Mouse (Mus musculus) kidney, adult 11 months (tissue): ENCODE results near the gene 1110051M20Rik.

Experiments used
- DNase-seq: peaks from one replicate; pipeline ENCODE4 v3.0.0; 2022

The 1110051M20Rik gene

DNA sequence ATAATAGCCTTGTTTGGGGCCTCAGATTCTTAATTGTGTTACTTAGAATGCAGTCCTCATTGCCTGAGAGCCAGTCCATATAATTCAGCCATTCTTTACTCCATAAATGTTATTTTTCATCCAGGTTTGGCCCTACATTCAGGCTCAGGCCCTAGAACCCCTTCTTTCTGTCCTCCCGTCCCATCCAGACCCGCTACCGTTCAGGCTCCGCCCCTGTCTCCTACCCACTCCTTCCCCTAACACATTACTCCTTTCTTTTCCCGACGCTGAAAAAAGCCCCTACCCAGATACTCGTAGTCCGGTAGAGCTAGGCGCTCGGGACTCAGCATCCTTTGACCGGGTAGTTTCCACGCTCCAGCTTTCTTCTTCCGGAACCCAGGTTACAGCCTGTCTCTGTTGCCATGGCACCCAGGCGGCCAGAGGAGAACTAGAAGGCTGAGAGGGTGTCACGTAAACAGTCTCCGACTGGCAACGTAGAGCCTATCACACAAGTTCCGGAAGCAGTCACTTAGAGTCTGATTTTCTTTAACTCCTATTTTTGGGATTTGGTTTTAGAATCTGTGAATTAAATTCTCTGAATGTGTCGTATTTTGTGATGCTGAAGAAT, at the start of gene 1110051M20Rik:
Gene 1110051M20Rik (minus strand): TSS at position 419 of the 607 bp plus-strand sequence.
- peak; percentile 85 for DNase-seq

GRCm38 (mm10) chr2:91493981-91494380, 49.5 kb upstream of the 1110051M20Rik start:
- no peak for DNase-seq

DNA sequence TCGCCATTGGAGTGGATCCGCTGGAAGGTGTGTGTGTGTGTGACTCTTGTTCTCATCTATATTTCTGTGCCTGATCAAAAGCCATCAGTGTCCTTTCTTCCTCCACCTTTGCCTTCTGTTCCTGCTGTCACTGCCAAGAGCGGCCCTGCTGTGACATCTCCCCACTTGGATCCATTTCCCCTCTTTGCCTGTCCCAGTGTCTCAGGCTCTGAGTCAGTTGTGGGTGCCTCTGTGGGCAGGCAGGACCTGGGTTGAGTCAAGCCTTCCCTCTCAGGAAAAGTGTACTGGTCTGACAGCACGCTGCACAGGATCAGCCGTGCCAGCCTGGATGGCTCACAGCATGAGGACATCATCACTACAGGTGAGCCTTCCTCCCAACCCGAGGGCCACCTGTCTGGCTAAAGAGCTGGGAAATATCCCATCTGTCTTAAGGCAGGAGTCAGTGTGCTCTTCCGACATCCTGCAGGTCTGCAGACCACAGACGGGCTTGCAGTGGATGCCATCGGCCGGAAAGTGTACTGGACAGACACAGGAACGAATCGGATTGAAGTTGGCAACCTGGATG, 47.6 kb upstream of the 1110051M20Rik start:
- DNase-seq: no peak

- peak; percentile 27 for DNase-seq
These were observed 42.8 kb upstream of the 1110051M20Rik start for GRCm38 (mm10) chr2:91487295-91487694.

- peak; percentile 16 for DNase-seq
These were observed 40.8 kb upstream of the 1110051M20Rik start for GRCm38 (mm10) chr2:91485256-91485655.

- DNase-seq: no peak
These were observed 40.2 kb upstream of the 1110051M20Rik start for GRCm38 (mm10) chr2:91484698-91485097.

DNA sequence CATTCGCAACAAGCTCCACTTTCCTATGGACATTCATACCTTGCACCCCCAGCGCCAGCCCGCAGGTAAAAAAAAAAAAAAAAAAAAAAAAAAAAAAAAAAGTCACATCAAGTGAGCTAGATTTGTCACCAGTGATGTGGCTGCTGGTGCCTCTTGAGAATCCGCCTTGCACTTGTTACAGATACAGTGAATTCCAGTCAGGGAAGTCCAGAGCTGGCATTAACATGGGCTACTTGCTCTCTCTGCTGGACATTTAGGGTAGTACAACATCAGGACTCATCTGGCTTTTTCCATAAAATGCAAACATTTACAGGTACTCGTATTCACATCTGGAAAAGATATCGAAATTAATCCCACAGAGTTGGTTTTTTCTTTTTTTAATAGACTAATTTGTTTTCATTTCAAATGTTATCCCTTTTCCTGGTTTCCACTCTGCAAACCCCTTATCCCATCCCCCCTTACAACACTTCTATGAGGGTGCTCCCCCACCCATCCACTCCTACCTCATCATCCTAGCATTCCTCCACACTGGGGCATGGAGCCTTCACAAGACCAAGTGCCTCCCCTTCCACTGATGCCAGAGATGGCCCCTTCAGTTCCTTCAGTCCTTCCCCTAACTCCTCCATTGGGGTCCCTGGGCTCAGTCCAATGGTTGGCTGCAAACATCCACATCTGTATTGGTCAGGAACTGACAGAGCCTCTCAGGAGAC, 36.5 kb upstream of the 1110051M20Rik start:
- DNase-seq: peak; percentile 34

GRCm38 (mm10) chr2:91480399-91480801, 35.9 kb upstream of the 1110051M20Rik start:
- DNase-seq: no peak

- DNase-seq: no peak
These were observed 32.3 kb upstream of the 1110051M20Rik start for GRCm38 (mm10) chr2:91476841-91477240.

GRCm38 (mm10) chr2:91476251-91476661, 31.8 kb upstream of the 1110051M20Rik start:
- no peak for DNase-seq

- no peak for DNase-seq
These were observed 31.3 kb upstream of the 1110051M20Rik start for GRCm38 (mm10) chr2:91475791-91476190.

GRCm38 (mm10) chr2:91474358-91474757, 29.9 kb upstream of the 1110051M20Rik start:
- DNase-seq: peak; percentile 74

DNA sequence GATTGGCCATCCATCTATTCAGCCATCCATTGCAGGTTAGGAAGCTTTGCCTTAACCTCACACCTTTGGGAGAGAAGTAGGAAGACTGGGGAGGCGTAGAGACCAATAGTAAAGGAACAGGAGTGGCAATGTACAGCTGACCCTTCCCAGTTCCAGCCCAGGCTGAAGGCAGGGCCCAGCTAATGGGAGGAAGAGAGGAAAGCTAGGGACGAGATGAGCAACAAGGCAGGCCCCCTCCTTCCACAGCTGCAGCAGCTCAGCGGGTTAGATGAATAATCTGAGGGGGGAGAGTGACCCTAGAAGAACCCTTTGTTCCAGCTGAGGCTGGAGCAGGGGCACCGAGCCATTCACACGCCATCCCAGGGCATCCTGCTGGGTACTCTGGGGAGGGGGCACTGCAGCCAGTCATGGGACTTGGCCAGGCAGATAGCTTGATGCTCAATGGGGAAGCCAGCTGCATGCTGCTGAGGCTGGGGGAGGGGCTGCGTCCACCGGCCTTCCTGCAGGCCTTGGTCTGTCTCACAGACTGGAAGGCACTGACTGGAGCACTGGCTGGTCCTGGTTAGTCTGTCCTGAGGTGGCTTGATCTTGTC, 25.6 kb upstream of the 1110051M20Rik start:
- no peak for DNase-seq

- no peak for DNase-seq
These were observed 23.1 kb upstream of the 1110051M20Rik start for GRCm38 (mm10) chr2:91467613-91468012.

DNA sequence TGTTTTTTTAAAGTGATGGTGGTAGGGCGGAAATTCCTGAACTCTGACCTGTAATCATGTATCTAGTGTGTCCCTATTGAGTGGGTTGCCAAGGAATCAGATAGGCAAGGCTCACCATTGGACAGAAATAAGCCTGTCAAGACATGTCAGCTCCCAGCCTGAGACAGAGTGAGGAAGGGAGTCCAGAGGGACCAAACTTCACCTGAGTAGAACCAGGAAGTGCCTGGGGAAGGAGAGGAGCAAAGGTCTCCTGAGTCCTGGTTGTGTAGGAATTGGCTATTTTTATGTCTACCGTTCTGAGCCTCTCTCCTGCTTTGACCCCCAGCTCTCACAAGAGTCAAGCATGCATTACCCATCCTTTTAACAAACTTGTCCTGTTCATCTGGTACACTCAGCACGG, 21.4 kb upstream of the 1110051M20Rik start:
- DNase-seq: peak; percentile 27

DNA sequence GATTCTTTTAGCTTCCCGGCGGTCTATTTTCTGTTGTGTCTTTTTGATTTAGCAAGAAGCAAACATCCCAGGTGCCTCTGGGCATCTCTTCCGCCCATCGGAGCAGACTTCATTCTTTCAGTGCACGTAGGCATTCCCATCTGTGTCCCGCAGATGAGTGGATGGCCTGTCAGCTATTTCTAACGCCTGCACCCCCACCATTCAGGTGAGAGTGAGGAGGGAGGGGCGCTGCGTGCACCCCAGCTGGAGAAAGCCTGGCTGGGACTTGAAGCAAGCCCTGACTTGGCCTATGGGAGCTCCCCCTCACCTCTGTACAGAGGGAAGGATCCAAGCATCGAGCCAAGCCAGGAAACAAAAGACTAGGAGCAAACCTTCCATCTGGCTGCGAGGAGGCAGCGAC, 18.2 kb upstream of the 1110051M20Rik start:
- no peak for DNase-seq

DNA sequence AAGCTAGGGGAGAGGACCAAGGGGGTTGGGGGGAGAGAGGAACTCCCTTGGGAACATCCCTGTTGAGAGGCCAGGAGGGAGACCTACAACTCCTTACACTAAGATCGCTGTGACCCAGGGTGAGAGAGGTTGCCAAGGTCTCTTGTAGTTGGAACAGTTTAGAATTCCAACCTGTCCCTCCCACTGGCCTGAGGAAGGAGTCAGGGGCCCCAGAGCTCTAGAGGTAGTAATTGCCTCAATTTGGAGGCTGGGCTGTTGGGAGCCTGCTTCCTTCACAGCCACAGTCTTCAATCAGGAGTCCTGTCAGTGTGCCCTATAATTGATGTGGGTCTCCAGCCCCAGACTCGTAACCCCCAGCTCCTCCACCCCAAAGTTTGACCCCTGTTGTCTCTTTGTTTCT, 17.7 kb upstream of the 1110051M20Rik start:
- DNase-seq: no peak

DNA sequence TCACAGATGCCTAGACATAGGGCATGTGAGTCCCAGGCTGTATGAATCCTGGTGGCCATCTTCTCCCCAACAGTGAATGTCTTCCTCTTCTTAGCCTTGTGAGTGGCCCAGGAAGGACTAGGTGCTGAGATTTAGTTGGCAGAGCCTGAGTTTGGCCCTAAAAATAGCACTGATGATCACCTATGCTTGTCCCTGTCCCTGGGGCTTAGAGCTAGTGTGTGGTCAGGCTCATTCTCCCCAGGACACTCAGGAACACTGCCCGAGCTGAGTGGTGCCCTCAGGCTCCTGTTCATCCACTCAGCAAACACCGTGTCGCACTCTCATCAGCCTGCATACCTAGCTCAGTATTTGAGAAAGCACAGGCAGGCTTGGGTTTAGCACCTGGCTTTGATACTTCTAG, 16.8 kb upstream of the 1110051M20Rik start:
- no peak for DNase-seq

DNA sequence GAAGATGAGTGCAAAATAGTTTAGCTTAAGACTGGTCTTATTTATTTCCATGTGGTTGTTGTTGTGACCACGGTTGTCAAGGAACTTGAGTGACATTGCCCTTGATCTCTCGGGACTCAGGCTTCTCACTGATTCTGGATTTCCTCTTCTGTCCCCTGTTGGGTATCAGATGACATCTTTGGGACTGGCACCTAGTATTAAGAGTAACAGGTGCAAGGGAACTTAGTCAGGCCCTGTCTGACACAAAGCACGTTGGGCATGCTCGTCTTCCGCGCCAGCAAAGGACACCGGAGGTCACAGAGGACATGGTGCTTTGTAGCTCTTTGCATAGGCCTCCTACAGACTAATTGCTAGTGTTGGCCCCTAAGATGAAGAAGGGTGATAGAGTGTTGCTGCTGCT, 16.3 kb upstream of the 1110051M20Rik start:
- DNase-seq: no peak

DNA sequence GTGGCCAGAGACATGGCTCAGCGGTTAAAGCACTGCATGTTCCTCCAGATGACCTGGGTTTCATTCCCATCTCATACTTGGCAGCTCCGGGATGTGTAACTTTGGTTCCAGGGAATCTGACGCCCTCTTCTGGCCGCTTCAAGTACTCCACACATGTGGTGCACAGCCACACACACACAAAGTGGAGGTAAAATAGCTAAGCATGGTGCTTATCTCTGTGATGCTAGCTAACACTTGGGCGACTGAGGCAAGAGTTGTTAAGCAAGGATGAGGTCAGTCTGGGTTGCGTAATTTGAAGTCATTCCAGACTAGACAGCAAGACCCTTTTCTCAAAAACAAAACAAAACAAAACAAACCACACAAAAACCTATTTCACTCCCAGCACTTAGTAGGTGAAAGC, 15.6 kb upstream of the 1110051M20Rik start:
- DNase-seq: no peak

DNA sequence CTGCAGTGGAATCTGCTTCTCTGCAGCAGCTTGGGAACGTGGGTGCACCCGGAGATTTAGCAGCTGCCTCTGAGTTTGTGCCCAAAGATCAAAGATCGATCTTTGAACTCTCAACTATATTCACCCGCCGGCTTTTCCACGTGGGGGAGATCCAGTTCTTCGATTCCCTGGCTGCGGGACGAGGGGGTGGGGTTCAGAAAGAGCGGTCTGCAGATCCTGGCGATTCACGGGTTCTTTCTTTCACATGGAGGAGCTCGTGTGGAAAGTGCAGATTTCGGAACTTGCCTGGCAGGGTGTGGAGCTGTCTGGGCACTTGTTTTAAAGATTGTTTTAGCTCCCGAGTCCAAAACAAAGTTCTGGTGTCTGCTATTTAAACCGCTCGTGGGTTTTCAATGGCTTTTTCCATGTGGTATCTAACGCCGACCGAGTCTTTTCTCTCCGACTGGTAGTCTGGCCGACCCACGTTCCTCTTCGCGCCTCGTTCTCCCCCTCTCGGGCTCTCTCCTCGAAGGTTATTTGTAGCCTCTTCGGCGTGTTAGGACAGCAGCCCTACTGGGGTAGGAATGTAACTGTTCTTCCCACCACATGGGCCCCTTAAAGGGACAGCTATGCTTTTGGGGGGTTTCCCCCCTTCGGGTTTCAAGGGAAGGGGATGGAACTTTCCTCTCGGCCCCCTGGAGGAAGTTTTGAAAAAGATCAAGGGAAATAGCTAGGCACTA, 14.3 kb upstream of the 1110051M20Rik start:
- DNase-seq: peak; percentile 88

- DNase-seq: no peak
These were observed 13.8 kb upstream of the 1110051M20Rik start for GRCm38 (mm10) chr2:91458252-91458672.

GRCm38 (mm10) chr2:91457656-91458251, 13.2 kb upstream of the 1110051M20Rik start:
- DNase-seq: no peak
